Mouse (Mus musculus): ENCODE measurements at regions not wholly inside any gene's neighbourhood (a gene's known extent, or its start where the extent isn't known, plus 50 kb on each side); places are given as distances from the start of the nearest gene placed in this dataset.

DNA sequence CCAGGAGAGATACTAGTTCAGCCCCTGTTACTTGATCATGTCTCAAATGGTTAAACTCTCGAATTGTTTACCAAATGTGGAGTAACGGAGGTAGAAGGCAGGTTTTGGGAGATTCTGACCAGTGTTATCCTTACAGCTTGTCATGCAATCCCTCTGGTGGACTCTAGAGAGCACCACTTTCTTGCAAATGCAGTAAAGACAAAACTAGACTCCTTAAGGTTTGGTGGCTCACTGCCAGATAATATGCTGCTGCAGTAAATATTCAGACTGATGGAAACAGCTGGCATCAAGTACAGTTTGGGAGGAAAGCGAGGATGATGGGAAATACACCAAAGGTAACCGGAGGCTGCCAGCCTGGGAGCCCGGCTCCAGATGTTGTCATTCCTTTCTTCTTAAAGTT is 394.2 kb upstream of the 4930550L24Rik start:
- H3K4me3 ChIP-seq (ENCODE audit: low read depth, low read length): no peak overlapping the region
- no peak overlapping the region for H3K9ac ChIP-seq (ENCODE audit: low read depth, poor library complexity, severe bottlenecking)
- TF ChIP-seq CTCF (IDR thresholded peaks at IDR 0.05; ENCODE audit: low read depth, low read length) (no peak), EP300 (IDR thresholded peaks at IDR 0.05; ENCODE audit: insufficient read depth, low read depth, low read length) (no peak), POLR2A (IDR thresholded peaks at IDR 0.05; ENCODE audit: insufficient read depth, low read length) (no peak)
- no peaks in the 10 kb centered on the region for H3K9me3 ChIP-seq (replicated peaks; ENCODE audit: control insufficient read depth, insufficient read depth, low read length, poor library complexity, severe bottlenecking)
- no peaks in the 10 kb centered on the region for H3K36me3 ChIP-seq (ENCODE audit: control insufficient read depth, insufficient read depth, low read length, poor library complexity, severe bottlenecking)
- H3K27ac ChIP-seq (ENCODE audit: insufficient read depth, low read length): no peak overlapping the region
- H3K27me3 ChIP-seq (ENCODE audit: control insufficient read depth, insufficient read depth, low read length, poor library complexity, severe bottlenecking): no peaks in the 10 kb centered on the region
- H3K4me1 ChIP-seq (ENCODE audit: control insufficient read depth, insufficient read depth, low read length): no peaks in the 10 kb centered on the region

Data from ES-Bruce4 (cell line).